Mouse (Mus musculus) neural tube, embryonic 11.5 days (tissue): ENCODE results near the gene Lin7c. TPM values are rescaled to one million over a fixed set of nuclear protein-coding genes. Genes with fewer than 3 reads are reported as not detected.

Source experiments
- ATAC-seq: fragments of 200-750 bp; cut with Nextera tagmentation; 2 replicates; pipeline ENCODE4 v1.8.0; 2017; ENCODE audit warnings: moderate number of reproducible peaks, mild to moderate bottlenecking, moderate TSS enrichment, moderate library complexity; ENCODE audit not compliant: insufficient read depth, low FRiP score, low TSS enrichment
- DNase-seq: peaks from one replicate; pipeline ENCODE4 v3.0.0-alpha.2; 2015; ENCODE audit warnings: low spot score
- H3K27ac ChIP-seq: fragments of 300-500 bp; sonication (generic); 2 replicates; pipeline ENCODE4 v1.5.1; 2014; ENCODE audit warnings: low read depth, mild to moderate bottlenecking, low read length
- H3K27me3 ChIP-seq: fragments of 300-500 bp; sonication (generic); 2 replicates; pipeline ENCODE4 v1.6.1; 2014; ENCODE audit warnings: mild to moderate bottlenecking, low read length, mixed read lengths; ENCODE audit not compliant: control insufficient read depth, insufficient read depth
- H3K36me3 ChIP-seq: fragments of 300-500 bp; sonication (generic); 2 replicates; pipeline ENCODE4 v1.6.1; 2014; ENCODE audit warnings: mild to moderate bottlenecking, low read length, moderate library complexity, mixed read lengths; ENCODE audit not compliant: control insufficient read depth, insufficient read depth
- H3K4me1 ChIP-seq: fragments of 300-500 bp; sonication (generic); 2 replicates; pipeline ENCODE4 v1.6.1; 2014; ENCODE audit warnings: low read length, mixed read lengths; ENCODE audit not compliant: control insufficient read depth, insufficient read depth
- H3K4me2 ChIP-seq: fragments of 300-500 bp; sonication (generic); 2 replicates; pipeline ENCODE4 v1.6.1; 2014; ENCODE audit warnings: low read depth, mild to moderate bottlenecking, moderate library complexity
- H3K4me3 ChIP-seq: fragments of 300-500 bp; sonication (generic); 2 replicates; pipeline ENCODE4 v1.5.1; 2014; ENCODE audit warnings: low read depth, low read length
- H3K9ac ChIP-seq: fragments of 300-500 bp; sonication (generic); 2 replicates; pipeline ENCODE4 v1.6.1; 2014; ENCODE audit warnings: mild to moderate bottlenecking, low read length
- H3K9me3 ChIP-seq: fragments of 300-500 bp; sonication (generic); 2 replicates; pipeline ENCODE4 v1.6.1; 2016; ENCODE audit warnings: low read length; ENCODE audit not compliant: control insufficient read depth
- whole genome bisulfite sequencing: fragments of 180-500 bp; shearing (Covaris S2); extraction: QIAGEN DNeasy Blood & Tissue Kit; methylation state at CpG from one replicate; pipeline ENCODE4 v1.1.7; 2014; 5-methylcytosine and 5-hydroxymethylcytosine counted together
- polyA plus RNA-seq: library from polyadenylated mRNA; unstranded; fragments of >200 nt; fragmentation: Nextera tagmentation; extraction: Ambion mirVana; gene quantifications from 2 replicates; pipeline ENCODE4 v1.2.1, GENCODE M21; 2014

Lin7c gene
- polyA plus RNA-seq, 1 experiment from 2014 or later = 146 TPM

- Histone ChIP-seq H3K36me3 (no peaks in the 10 kb centered on the region), H3K4me3 (no peak overlapping the region), H3K9me3 (no peaks in the 10 kb centered on the region), H3K4me2 (no peak overlapping the region), H3K27ac (no peak overlapping the region), H3K4me1 (no peaks in the 10 kb centered on the region), H3K9ac (no peak overlapping the region), H3K27me3 (no peaks in the 10 kb centered on the region)
- DNase-seq = no peak
- no peak for ATAC-seq
- WGBS = 83% methylated on average over 2 of the region's 2 CpGs
Measured at GRCm38 (mm10) chr2:109909122-109909521, 18.5 kb downstream of the Lin7c start.

- Histone ChIP-seq H3K4me2 (no peak overlapping the region), H3K4me1 (0 out of 2 replicates have a peak, but pooled peaks cover 3% of the 10 kb centered on the region), H3K9ac (no peak overlapping the region), H3K27me3 (no peaks in the 10 kb centered on the region), H3K27ac (no peak overlapping the region), H3K36me3 (no peaks in the 10 kb centered on the region), H3K4me3 (no peak overlapping the region), H3K9me3 (no peaks in the 10 kb centered on the region)
- no peak for ATAC-seq
- 88% methylated on average over 8 of the region's 8 CpGs for WGBS
- no peak for DNase-seq
Measured at GRCm38 (mm10) chr2:109912216-109912615, 21.6 kb downstream of the Lin7c start.

GRCm38 (mm10) chr2:109912766-109913165, 22.1 kb downstream of the Lin7c start:
- 89% methylated on average over 12 of the region's 12 CpGs for WGBS
- ATAC-seq = no peak

GRCm38 (mm10) chr2:109913241-109913640, 22.6 kb downstream of the Lin7c start:
- Histone ChIP-seq H3K4me1 (0 out of 2 replicates have a peak, but pooled peaks cover 3% of the 10 kb centered on the region), H3K36me3 (no peaks in the 10 kb centered on the region), H3K4me2 (no peak overlapping the region), H3K27me3 (no peaks in the 10 kb centered on the region), H3K4me3 (no peak overlapping the region), H3K9ac (no peak overlapping the region), H3K9me3 (no peaks in the 10 kb centered on the region), H3K27ac (no peak overlapping the region)
- no peak for ATAC-seq
- no peak for DNase-seq
- 66% methylated on average over 8 of the region's 8 CpGs for WGBS

More at GRCm38 (mm10) chr2:109912766-109913165, 22.1 kb downstream of the Lin7c start:
- no peak overlapping the region for H3K4me3 ChIP-seq
- DNase-seq = no peak
- H3K36me3 ChIP-seq = no peaks in the 10 kb centered on the region
- no peak overlapping the region for H3K27ac ChIP-seq
- no peak overlapping the region for H3K9ac ChIP-seq
- H3K27me3 ChIP-seq = no peaks in the 10 kb centered on the region
- H3K4me1 ChIP-seq = 0 out of 2 replicates have a peak, but pooled peaks cover 3% of the 10 kb centered on the region
- no peaks in the 10 kb centered on the region for H3K9me3 ChIP-seq
- no peak overlapping the region for H3K4me2 ChIP-seq

GRCm38 (mm10) chr2:109914601-109915000, 23.9 kb downstream of the Lin7c start:
- H3K9ac ChIP-seq = no peak overlapping the region
- ATAC-seq = no peak
- H3K9me3 ChIP-seq = no peaks in the 10 kb centered on the region
- no peak overlapping the region for H3K4me2 ChIP-seq
- H3K4me1 ChIP-seq = peaks cover 7% of the 10 kb centered on the region
- H3K36me3 ChIP-seq = no peaks in the 10 kb centered on the region
- DNase-seq = no peak
- H3K4me3 ChIP-seq = no peak overlapping the region
- no peak overlapping the region for H3K27ac ChIP-seq
- H3K27me3 ChIP-seq = no peaks in the 10 kb centered on the region

- WGBS = 2% methylated on average over 11 of the region's 11 CpGs
- H3K27me3 ChIP-seq = no peaks in the 10 kb centered on the region
- H3K4me3 ChIP-seq = peak overlapping the region; percentile 98
- no peaks in the 10 kb centered on the region for H3K9me3 ChIP-seq
- H3K4me2 ChIP-seq = peak overlapping the region; percentile 91
- no peak overlapping the region for H3K9ac ChIP-seq
- no peak for DNase-seq
- peak; percentile 4 for ATAC-seq
- H3K4me1 ChIP-seq = peaks cover 21% of the 10 kb centered on the region
- no peaks in the 10 kb centered on the region for H3K36me3 ChIP-seq
- H3K27ac ChIP-seq = peak overlapping the region; percentile 98
Measured at GRCm38 (mm10) chr2:109916782-109917495, 26.3 kb downstream of the Lin7c start.

GRCm38 (mm10) chr2:109917496-109918413, 27.1 kb downstream of the Lin7c start, which contains the start of gene Lgr4:
Gene Lgr4 (plus strand): TSS chr2:109917647.
- DNase-seq = peak; percentile 94
- WGBS = under 1% methylated on average over 58 of the region's 111 CpGs

GRCm38 (mm10) chr2:109918592-109919262, 28.1 kb downstream of the Lin7c start:
- Histone ChIP-seq H3K4me2 (peak overlapping the region; percentile 91), H3K9me3 (no peaks in the 10 kb centered on the region), H3K27me3 (no peaks in the 10 kb centered on the region), H3K4me1 (peaks cover 21% of the 10 kb centered on the region), H3K36me3 (no peaks in the 10 kb centered on the region), H3K4me3 (peak overlapping the region; percentile 98), H3K27ac (no peak overlapping the region), H3K9ac (peak overlapping the region; percentile 96)
- WGBS = 4% methylated on average over 22 of the region's 22 CpGs
- DNase-seq = peak; percentile 34
- no peak for ATAC-seq

More at GRCm38 (mm10) chr2:109917496-109918413, 27.1 kb downstream of the Lin7c start, which contains the start of gene Lgr4:
- peak within 1 kb of the TSS; percentile 91 for H3K4me2 ChIP-seq
- peaks cover 21% of the 10 kb centered on the region for H3K4me1 ChIP-seq
- no peaks in the 10 kb centered on the region for H3K36me3 ChIP-seq
- no peaks in the 10 kb centered on the region for H3K27me3 ChIP-seq
- peak; percentile 98 for ATAC-seq
- peak within 1 kb of the TSS; percentile 96 for H3K9ac ChIP-seq
- H3K4me3 ChIP-seq = peak within 1 kb of the TSS; percentile 98
- H3K9me3 ChIP-seq = no peaks in the 10 kb centered on the region
- H3K27ac ChIP-seq = peak within 1 kb of the TSS; percentile 98
